In genomic region chrX:142883593-142883992, GRCm38 (mm10) we compare ENCODE assay signal across 16 mouse cellular contexts.
DNase-seq lines count a peak whose midpoint lies in the region; ATAC-seq lines count a peak whose summit lies in the region.
"Had no signal": no experiment of that assay in that cellular context is flagged by ENCODE, and none has a peak within 500 bp of the region (broad histone marks: within the 10 kb centered on the region; RNA-seq: fewer than 3 reads in every experiment).

No protein-coding gene starts in this region.

- DNase-seq in CD4-positive, CD25-positive, alpha-beta regulatory T cell, adult 2 months (ENCODE audit: low read depth, low spot score): peak; percentile 19
- DNase-seq in NIH3T3 (ENCODE audit: low read depth): peak; percentile 32
- DNase-seq in kidney, adult 8-10 months: no peak
- DNase-seq in ovary, postnatal 10 days (ENCODE audit: low spot score): no peak
- DNase-seq in embryo, embryonic 10 days (ENCODE audit: low spot score): no peak
- DNase-seq: adrenal gland, postnatal 14 days; B cell, adult 2 months; cerebellum, postnatal 10 days; embryo, embryonic 11 days; gastrocnemius, adult 2 months; gastrocnemius, postnatal 25 days; heart, adult 11 months; heart, postnatal 36 days; kidney, adult 11 months had no signal

- ATAC-seq in inflammation-experienced regulatory T-cells, adult 6 months: peak; percentile 84
- ATAC-seq: forebrain, embryonic 16.5 days had no signal

Comparison
In these comparisons a context has a peak if more than half of its experiments do, and no peak if none do; other contexts are left out.
1. DNase-seq: peak in CD4-positive, CD25-positive, alpha-beta regulatory T cell, adult 2 months (single experiment) and NIH3T3 (single experiment); none in kidney, adult 8-10 months (0 of 2), ovary, postnatal 10 days (single experiment) and embryo, embryonic 10 days (single experiment).